Mouse (Mus musculus) forebrain, embryonic 16.5 days (tissue): Measurements from ENCODE around the gene Cep170b. TPM values are rescaled to one million over a fixed set of nuclear protein-coding genes. Genes with fewer than 3 reads are reported as not detected.

Source experiments
- microRNA-seq: library from miRNA; unstranded; fragments of <30 nt; microRNA quantifications from one replicate; pipeline ENCODE4, GENCODE M21; 2017
- polyA plus RNA-seq: library from polyadenylated mRNA; unstranded; fragments of >200 nt; fragmentation: Nextera tagmentation; extraction: Ambion mirVana; gene quantifications from 2 replicates; pipeline ENCODE4 v1.2.1, GENCODE M21; 2015

Gene Cep170b
- polyA plus RNA-seq, 1 experiment from 2014 or later = 22.9 TPM

Small RNAs within 50 kb of the gene (microRNA-seq; reads per million reads assigned to microRNA genes)
- 1.0 reads per million for gene Mir6940

Other genes with a start within 250 kb of the Cep170b start
- gene A530016L24Rik, start 231.0 kb upstream of the Cep170b start, polyA plus RNA-seq = 0.17 and 0.42 TPM in 2 replicates
- gene Tmem179, start 203.7 kb upstream of the Cep170b start, polyA plus RNA-seq = 49.7 and 71.7 TPM in 2 replicates
- 2.6 TPM in 2 replicates for gene Inf2, start 131.7 kb upstream of the Cep170b start, polyA plus RNA-seq
- 1.8 and 2.4 TPM in 2 replicates for gene Adssl1, start 100.4 kb upstream of the Cep170b start, polyA plus RNA-seq
- 68.9 and 75.9 TPM in 2 replicates for gene Siva1, start 75.8 kb upstream of the Cep170b start, polyA plus RNA-seq
- gene Akt1, start 45.6 kb upstream of the Cep170b start, polyA plus RNA-seq = 56.9 and 57.1 TPM in 2 replicates
- gene Zbtb42, start 41.6 kb upstream of the Cep170b start, polyA plus RNA-seq = 0.65 and 0.92 TPM in 2 replicates
- 4.0 and 5.3 TPM in 2 replicates for gene Pld4, start 40.2 kb downstream of the Cep170b start, polyA plus RNA-seq
- 1.2 TPM in 2 replicates for gene Ahnak2, start 82.2 kb downstream of the Cep170b start, polyA plus RNA-seq
- 14.3 and 17.3 TPM in 2 replicates for gene Clba1, start 88.5 kb downstream of the Cep170b start, polyA plus RNA-seq
- 71.0 and 80.9 TPM in 2 replicates for gene Cdca4, start 109.0 kb downstream of the Cep170b start, polyA plus RNA-seq
- not detected in 2 replicates for gene Gpr132, start 147.8 kb downstream of the Cep170b start, polyA plus RNA-seq
- gene Jag2, start 209.3 kb downstream of the Cep170b start, polyA plus RNA-seq = 7.9 and 10.7 TPM in 2 replicates
- 53.4 and 57.0 TPM in 2 replicates for gene Nudt14, start 221.7 kb downstream of the Cep170b start, polyA plus RNA-seq